In the genomic region with DNA sequence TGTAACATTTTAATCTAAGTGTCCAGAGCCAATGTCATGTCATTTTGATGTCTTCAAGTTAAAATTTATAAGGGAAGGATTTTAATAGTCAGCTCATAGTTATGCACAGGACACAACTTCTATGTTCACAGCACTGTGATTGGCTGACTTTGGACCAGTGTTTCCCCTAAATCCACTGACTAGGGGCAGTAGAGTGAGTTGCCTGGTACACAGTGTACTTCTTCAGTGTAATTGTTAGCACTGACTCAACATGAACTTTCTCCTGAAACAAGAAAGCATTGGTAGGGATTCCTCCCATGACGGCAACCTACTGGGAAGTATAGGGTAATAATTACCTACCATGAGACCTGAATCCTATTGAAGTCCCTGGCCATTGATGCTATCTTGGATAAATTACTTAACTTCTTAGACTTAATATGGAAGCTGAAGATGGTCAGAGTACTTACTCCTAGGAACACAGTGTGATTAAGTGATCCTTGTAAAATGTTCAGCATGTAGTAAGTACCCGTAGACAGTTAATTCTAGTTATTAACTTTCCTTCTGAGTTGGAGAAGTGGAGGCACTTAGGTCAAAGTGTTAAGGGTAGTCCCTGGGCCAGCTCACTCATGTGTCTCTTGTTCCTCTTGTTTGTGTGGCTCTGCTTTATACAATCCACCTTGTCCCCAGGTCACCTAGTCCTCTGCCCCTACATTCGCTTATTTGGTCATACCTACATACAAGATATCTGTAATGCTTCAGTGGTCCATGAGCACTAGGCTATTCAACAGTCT, we compare ENCODE assay signal across 14 mouse cellular contexts.
"Had no signal": no experiment of that assay in that cellular context is flagged by ENCODE, and none has a peak within 500 bp of the region (broad histone marks: within the 10 kb centered on the region; RNA-seq: fewer than 3 reads in every experiment).

No protein-coding gene starts in this region.

- H3K9ac ChIP-seq: liver, embryonic 12.5 days; lung, embryonic 15.5 days; midbrain, embryonic 15.5 days; neural tube, embryonic 12.5 days had no signal

- DNase-seq: lung, postnatal 14 days; spleen, adult 18-20 months; thymus, adult 18-20 months; thymus, postnatal 25 days had no signal

- H3K4me1 ChIP-seq: limb, embryonic 10.5 days; liver, embryonic 12.5 days; lung, embryonic 15.5 days; megakaryocyte, embryonic 14.5 days; midbrain, embryonic 15.5 days; neural tube, embryonic 12.5 days had no signal

- H3K9me3 ChIP-seq: limb, embryonic 10.5 days; liver, embryonic 12.5 days; midbrain, embryonic 15.5 days; neural tube, embryonic 12.5 days had no signal

- H3K4me2 ChIP-seq: liver, embryonic 12.5 days; lung, embryonic 15.5 days; midbrain, embryonic 11.5 days; midbrain, embryonic 15.5 days; neural tube, embryonic 12.5 days had no signal

- H3K27me3 ChIP-seq: liver, embryonic 12.5 days; lung, embryonic 15.5 days; megakaryocyte, embryonic 14.5 days; midbrain, embryonic 15.5 days; neural tube, embryonic 12.5 days had no signal

- ATAC-seq: hindbrain, postnatal 0 days; liver, embryonic 12.5 days; midbrain, embryonic 15.5 days had no signal

- H3K36me3 ChIP-seq: limb, embryonic 10.5 days; liver, embryonic 12.5 days; lung, embryonic 15.5 days; midbrain, embryonic 15.5 days; neural tube, embryonic 12.5 days had no signal

- H3K27ac ChIP-seq: hindbrain, postnatal 0 days; left cerebral cortex, adult 2 months; limb, embryonic 10.5 days; liver, embryonic 12.5 days; lung, embryonic 15.5 days; macrophage; midbrain, embryonic 15.5 days; neural tube, embryonic 12.5 days had no signal

- H3K4me3 ChIP-seq: left cerebral cortex, adult 2 months; limb, embryonic 10.5 days; liver, embryonic 12.5 days; lung, embryonic 15.5 days; megakaryocyte, embryonic 14.5 days; midbrain, embryonic 15.5 days; neural tube, embryonic 12.5 days had no signal
